Mouse (Mus musculus) limb, embryonic 15.5 days (tissue): ENCODE data around the gene 2310033P09Rik. TPM values are rescaled to one million over a fixed set of nuclear protein-coding genes. Genes with fewer than 3 reads are reported as not detected.

Source experiments
- ATAC-seq: fragments of 200-750 bp; cut with Nextera tagmentation; 2 replicates; pipeline ENCODE4 v1.8.0; 2017; ENCODE audit warnings: low read depth, moderate TSS enrichment; ENCODE audit not compliant: insufficient number of reproducible peaks, low FRiP score, low TSS enrichment
- H3K27ac ChIP-seq: fragments of 300-500 bp; sonication (generic); 2 replicates; pipeline ENCODE4 v1.5.1; 2015; ENCODE audit warnings: moderate library complexity, mild to moderate bottlenecking, inconsistent platforms
- H3K27me3 ChIP-seq: fragments of 300-500 bp; sonication (generic); 2 replicates; pipeline ENCODE4 v1.6.1; 2015; ENCODE audit warnings: inconsistent platforms
- H3K36me3 ChIP-seq: fragments of 300-500 bp; sonication (generic); 2 replicates; pipeline ENCODE4 v1.6.1; 2015; ENCODE audit warnings: inconsistent platforms
- H3K4me1 ChIP-seq: fragments of 300-500 bp; sonication (generic); 2 replicates; pipeline ENCODE4 v1.6.1; 2015; ENCODE audit warnings: inconsistent platforms
- H3K4me2 ChIP-seq: fragments of 300-500 bp; sonication (generic); 2 replicates; pipeline ENCODE4 v1.6.1; 2015; ENCODE audit warnings: mild to moderate bottlenecking, inconsistent platforms
- H3K4me3 ChIP-seq: fragments of 300-500 bp; sonication (generic); 2 replicates; pipeline ENCODE4 v1.5.1; 2015; ENCODE audit warnings: mild to moderate bottlenecking, inconsistent platforms
- H3K9ac ChIP-seq: fragments of 300-500 bp; sonication (generic); 2 replicates; pipeline ENCODE4 v1.6.1; 2015; ENCODE audit warnings: inconsistent platforms
- H3K9me3 ChIP-seq: fragments of 300-500 bp; sonication (generic); 2 replicates; pipeline ENCODE4 v1.6.1; 2016; ENCODE audit warnings: inconsistent platforms
- WGBS: fragments of 180-500 bp; shearing (Covaris S2); methylation state at CpG from one replicate; pipeline ENCODE4 v1.1.7; 2015; 5-methylcytosine and 5-hydroxymethylcytosine counted together
- polyA plus RNA-seq: library from polyadenylated mRNA; unstranded; fragments of >200 nt; fragmentation: Nextera tagmentation; extraction: Ambion mirVana; gene quantifications from 2 replicates; pipeline ENCODE4 v1.2.1, GENCODE M21; 2015

The 2310033P09Rik gene
- polyA plus RNA-seq, 1 experiment from 2014 or later: 25.2 TPM

GRCm38 (mm10) chr11:59174189-59174838 is 33.8 kb upstream of the 2310033P09Rik start:
- WGBS: 55% methylated on average over 6 of the region's 6 CpGs
- no peak overlapping the region for H3K4me2 ChIP-seq
- no peak; the same call in 1 of the 2 replicates for ATAC-seq
- H3K27me3 ChIP-seq: peaks cover 59% of the 10 kb centered on the region
- H3K36me3 ChIP-seq: no peaks in the 10 kb centered on the region
- no peak overlapping the region for H3K4me3 ChIP-seq
- H3K9me3 ChIP-seq: no peaks in the 10 kb centered on the region
- H3K4me1 ChIP-seq: peaks cover 12% of the 10 kb centered on the region
- H3K9ac ChIP-seq: no peak overlapping the region
- no peak overlapping the region for H3K27ac ChIP-seq

- no peak for ATAC-seq
These were observed 31.6 kb upstream of the 2310033P09Rik start for GRCm38 (mm10) chr11:59176475-59176874.

GRCm38 (mm10) chr11:59176921-59177320 is 31.2 kb upstream of the 2310033P09Rik start:
- Histone ChIP-seq H3K9ac (no peak overlapping the region), H3K4me3 (peak overlapping the region; percentile 27), H3K36me3 (no peaks in the 10 kb centered on the region), H3K27ac (no peak overlapping the region), H3K9me3 (no peaks in the 10 kb centered on the region), H3K4me2 (peak overlapping the region; percentile 30; the same call in 1 of the 2 replicates), H3K27me3 (peaks cover 68% of the 10 kb centered on the region), H3K4me1 (peaks cover 12% of the 10 kb centered on the region)
- no peak for ATAC-seq
- WGBS: 7% methylated on average over 34 of the region's 34 CpGs

More at GRCm38 (mm10) chr11:59176475-59176874, 31.6 kb upstream of the 2310033P09Rik start:
- Histone ChIP-seq H3K9me3 (no peaks in the 10 kb centered on the region), H3K4me1 (peaks cover 12% of the 10 kb centered on the region), H3K4me3 (peak overlapping the region; percentile 27), H3K27ac (no peak overlapping the region), H3K27me3 (peaks cover 68% of the 10 kb centered on the region), H3K36me3 (no peaks in the 10 kb centered on the region), H3K4me2 (peak overlapping the region; percentile 30), H3K9ac (no peak overlapping the region; the same call in 1 of the 2 replicates)
- 3% methylated on average over 48 of the region's 48 CpGs for WGBS

- Histone ChIP-seq H3K27ac (no peak within 1 kb of the TSS), H3K4me1 (peaks cover 3% of the 10 kb centered on the region), H3K4me3 (no peak within 1 kb of the TSS), H3K9me3 (no peaks in the 10 kb centered on the region), H3K36me3 (peaks cover 48% of the 10 kb centered on the region), H3K4me2 (no peak within 1 kb of the TSS), H3K9ac (no peak within 1 kb of the TSS), H3K27me3 (peaks cover 23% of the 10 kb centered on the region)
- ATAC-seq: no peak
- 51% methylated on average over 3 of the region's 3 CpGs for WGBS
These were observed 25.2 kb upstream of the 2310033P09Rik start, which contains the start of gene Gjc2 for GRCm38 (mm10) chr11:59182864-59183331. TSS of gene Gjc2 (minus strand) at chr11:59183213.

GRCm38 (mm10) chr11:59183821-59184220 is 24.3 kb upstream of the 2310033P09Rik start:
- ATAC-seq: no peak

GRCm38 (mm10) chr11:59185490-59185889 is 22.6 kb upstream of the 2310033P09Rik start:
- Histone ChIP-seq H3K4me2 (no peak overlapping the region), H3K9me3 (no peaks in the 10 kb centered on the region), H3K27ac (no peak overlapping the region), H3K27me3 (0 out of 2 replicates have a peak, but pooled peaks cover 3% of the 10 kb centered on the region), H3K9ac (no peak overlapping the region), H3K4me3 (no peak overlapping the region), H3K4me1 (peaks cover 13% of the 10 kb centered on the region), H3K36me3 (peaks cover 48% of the 10 kb centered on the region)
- 72% methylated on average over 5 of the region's 5 CpGs for WGBS
- no peak for ATAC-seq

More at GRCm38 (mm10) chr11:59183821-59184220, 24.3 kb upstream of the 2310033P09Rik start:
- peaks cover 13% of the 10 kb centered on the region for H3K27me3 ChIP-seq
- no peak overlapping the region for H3K9ac ChIP-seq
- H3K4me2 ChIP-seq: no peak overlapping the region
- WGBS: 34% methylated on average over 3 of the region's 3 CpGs
- no peaks in the 10 kb centered on the region for H3K9me3 ChIP-seq
- H3K27ac ChIP-seq: no peak overlapping the region
- H3K4me1 ChIP-seq: peaks cover 7% of the 10 kb centered on the region
- no peak overlapping the region for H3K4me3 ChIP-seq
- peaks cover 48% of the 10 kb centered on the region for H3K36me3 ChIP-seq

- H3K4me1 ChIP-seq: peaks cover 21% of the 10 kb centered on the region
- H3K9ac ChIP-seq: no peak overlapping the region
- WGBS: 76% methylated on average over 6 of the region's 6 CpGs
- no peak overlapping the region for H3K4me3 ChIP-seq
- no peak for ATAC-seq
- H3K27ac ChIP-seq: no peak overlapping the region
- H3K36me3 ChIP-seq: peaks cover 43% of the 10 kb centered on the region
- H3K4me2 ChIP-seq: no peak overlapping the region
- H3K9me3 ChIP-seq: no peaks in the 10 kb centered on the region
- no peaks in the 10 kb centered on the region for H3K27me3 ChIP-seq
These were observed 20.4 kb upstream of the 2310033P09Rik start for GRCm38 (mm10) chr11:59187706-59188105.

GRCm38 (mm10) chr11:59191231-59192058 is 16.7 kb upstream of the 2310033P09Rik start:
- WGBS: under 1% methylated on average over 56 of the region's 59 CpGs
- Histone ChIP-seq H3K9ac (peak overlapping the region; percentile 71), H3K4me2 (peak overlapping the region; percentile 68), H3K36me3 (0 out of 2 replicates have a peak, but pooled peaks cover 6% of the 10 kb centered on the region), H3K9me3 (no peaks in the 10 kb centered on the region), H3K27ac (peak overlapping the region; percentile 95), H3K4me3 (peak overlapping the region; percentile 73), H3K4me1 (peaks cover 18% of the 10 kb centered on the region), H3K27me3 (no peaks in the 10 kb centered on the region)
- peak; percentile 95 for ATAC-seq

- 6% methylated on average over 16 of the region's 16 CpGs for WGBS
- H3K9me3 ChIP-seq: no peaks in the 10 kb centered on the region
- 0 out of 2 replicates have a peak, but pooled peaks cover under 1% of the 10 kb centered on the region for H3K36me3 ChIP-seq
- peak within 1 kb of the TSS; percentile 73 for H3K4me3 ChIP-seq
- no peaks in the 10 kb centered on the region for H3K27me3 ChIP-seq
- peaks cover 18% of the 10 kb centered on the region for H3K4me1 ChIP-seq
- H3K4me2 ChIP-seq: peak within 1 kb of the TSS; percentile 68
- H3K9ac ChIP-seq: peak within 1 kb of the TSS; percentile 71
- no peak for ATAC-seq
- H3K27ac ChIP-seq: peak within 1 kb of the TSS; percentile 95
These were observed 16.1 kb upstream of the 2310033P09Rik start, which contains the start of gene Guk1 for GRCm38 (mm10) chr11:59192059-59192386. TSS of gene Guk1 (minus strand) at chr11:59192212.

- H3K4me3 ChIP-seq: no peak overlapping the region
- no peaks in the 10 kb centered on the region for H3K9me3 ChIP-seq
- no peak overlapping the region for H3K9ac ChIP-seq
- ATAC-seq: no peak
- peaks cover 6% of the 10 kb centered on the region for H3K4me1 ChIP-seq
- H3K27me3 ChIP-seq: no peaks in the 10 kb centered on the region
- H3K4me2 ChIP-seq: no peak overlapping the region
- peaks cover 23% of the 10 kb centered on the region for H3K36me3 ChIP-seq
- H3K27ac ChIP-seq: no peak overlapping the region
These were observed 11.9 kb upstream of the 2310033P09Rik start for GRCm38 (mm10) chr11:59196230-59196629.

GRCm38 (mm10) chr11:59201216-59202002 is 6.7 kb upstream of the 2310033P09Rik start:
- no peak for ATAC-seq
- peaks cover 18% of the 10 kb centered on the region for H3K4me1 ChIP-seq
- peak overlapping the region; percentile 81 for H3K4me2 ChIP-seq
- peak overlapping the region; percentile 87 for H3K27ac ChIP-seq
- no peaks in the 10 kb centered on the region for H3K9me3 ChIP-seq
- H3K27me3 ChIP-seq: no peaks in the 10 kb centered on the region
- 27% methylated on average over 16 of the region's 16 CpGs for WGBS
- H3K36me3 ChIP-seq: peaks cover 45% of the 10 kb centered on the region
- peak overlapping the region; percentile 78 for H3K9ac ChIP-seq
- H3K4me3 ChIP-seq: peak overlapping the region; percentile 88
